Mouse (Mus musculus) limb, embryonic 13.5 days (tissue): ENCODE results near the gene Rnf212. TPM values are rescaled to one million over a fixed set of nuclear protein-coding genes. Genes with fewer than 3 reads are reported as not detected.

Experiments
- ATAC-seq: fragments of 200-750 bp; cut with Nextera tagmentation; 2 replicates; pipeline ENCODE4 v1.8.0; 2017; ENCODE audit warnings: low read depth, moderate number of reproducible peaks, moderate TSS enrichment; ENCODE audit not compliant: low FRiP score
- H3K27ac ChIP-seq: fragments of 300-500 bp; sonication (generic); 2 replicates; pipeline ENCODE4 v1.5.1; 2015; ENCODE audit warnings: inconsistent platforms, mild to moderate bottlenecking, moderate library complexity
- H3K27me3 ChIP-seq: fragments of 300-500 bp; sonication (generic); 2 replicates; pipeline ENCODE4 v1.6.1; 2015; ENCODE audit warnings: mild to moderate bottlenecking, inconsistent platforms
- H3K36me3 ChIP-seq: fragments of 300-500 bp; sonication (generic); 2 replicates; pipeline ENCODE4 v1.6.1; 2015; ENCODE audit warnings: inconsistent platforms, mild to moderate bottlenecking, moderate library complexity
- H3K4me1 ChIP-seq: fragments of 300-500 bp; sonication (generic); 2 replicates; pipeline ENCODE4 v1.6.1; 2015; ENCODE audit warnings: inconsistent platforms
- H3K4me2 ChIP-seq: fragments of 300-500 bp; sonication (generic); replicated peaks from 2 replicates; pipeline ENCODE4 v1.6.1; 2015; ENCODE audit warnings: inconsistent platforms, mild to moderate bottlenecking, moderate library complexity
- H3K4me3 ChIP-seq: fragments of 300-500 bp; sonication (generic); 2 replicates; pipeline ENCODE4 v1.5.1; 2015; ENCODE audit warnings: moderate library complexity, mild to moderate bottlenecking, inconsistent platforms
- H3K9ac ChIP-seq: fragments of 300-500 bp; sonication (generic); 2 replicates; pipeline ENCODE4 v1.6.1; 2015; ENCODE audit warnings: mild to moderate bottlenecking, inconsistent platforms
- H3K9me3 ChIP-seq: fragments of 300-500 bp; sonication (generic); 2 replicates; pipeline ENCODE4 v1.6.1; 2016; ENCODE audit warnings: inconsistent platforms
- WGBS: fragments of 180-500 bp; shearing (Covaris S2); methylation state at CpG from one replicate; pipeline ENCODE4 v1.1.7; 2015; 5-methylcytosine and 5-hydroxymethylcytosine counted together
- polyA plus RNA-seq: library from polyadenylated mRNA; unstranded; fragments of >200 nt; fragmentation: Nextera tagmentation; extraction: Ambion mirVana; gene quantifications from 2 replicates; pipeline ENCODE4 v1.2.1, GENCODE M21; 2015

Rnf212 gene
- polyA plus RNA-seq, 1 experiment from 2014 or later = not detected

- WGBS = 2% methylated on average over 15 of the region's 18 CpGs
- H3K9ac ChIP-seq = peak within 1 kb of the TSS; percentile 58
- H3K4me1 ChIP-seq = peaks cover 44% of the 10 kb centered on the region
- H3K36me3 ChIP-seq = peaks cover 19% of the 10 kb centered on the region
- peak within 1 kb of the TSS; percentile 39; the same call in 1 of the 2 replicates for H3K27ac ChIP-seq
- peak within 1 kb of the TSS; percentile 82 for H3K4me2 ChIP-seq
- H3K4me3 ChIP-seq = peak within 1 kb of the TSS; percentile 94
- H3K27me3 ChIP-seq = no peaks in the 10 kb centered on the region
- no peak for ATAC-seq
- no peaks in the 10 kb centered on the region for H3K9me3 ChIP-seq
Observed at GRCm38 (mm10) chr5:108692271-108692670, 82.5 kb downstream of the Rnf212 start, which contains the start of gene Fgfrl1. Gene Fgfrl1 (plus strand): TSS chr5:108692382.

GRCm38 (mm10) chr5:108691152-108691551 is 83.6 kb downstream of the Rnf212 start:
- Histone ChIP-seq H3K9me3 (no peaks in the 10 kb centered on the region), H3K4me3 (no peak overlapping the region), H3K27me3 (no peaks in the 10 kb centered on the region), H3K27ac (no peak overlapping the region), H3K36me3 (peaks cover 19% of the 10 kb centered on the region), H3K9ac (no peak overlapping the region), H3K4me2 (peak overlapping the region; percentile 82; the same call in 1 of the 2 replicates), H3K4me1 (peaks cover 33% of the 10 kb centered on the region)
- WGBS = 72% methylated on average over 4 of the region's 4 CpGs
- ATAC-seq = no peak

- Histone ChIP-seq H3K27me3 (no peaks in the 10 kb centered on the region), H3K9me3 (no peaks in the 10 kb centered on the region), H3K4me3 (no peak overlapping the region), H3K4me1 (peaks cover 22% of the 10 kb centered on the region), H3K4me2 (no peak overlapping the region), H3K9ac (no peak overlapping the region), H3K27ac (no peak overlapping the region), H3K36me3 (peaks cover 21% of the 10 kb centered on the region; the same call in 1 of the 2 replicates)
- 80% methylated on average over 5 of the region's 5 CpGs for WGBS
- ATAC-seq = no peak
Observed at GRCm38 (mm10) chr5:108689091-108689490, 85.7 kb downstream of the Rnf212 start.

GRCm38 (mm10) chr5:108680871-108681270 is 93.9 kb downstream of the Rnf212 start:
- no peak overlapping the region for H3K4me2 ChIP-seq

GRCm38 (mm10) chr5:108679909-108680308 is 94.9 kb downstream of the Rnf212 start:
- H3K9me3 ChIP-seq = no peaks in the 10 kb centered on the region
- peaks cover 22% of the 10 kb centered on the region; the same call in 1 of the 2 replicates for H3K36me3 ChIP-seq
- no peak for ATAC-seq
- no peak overlapping the region for H3K27ac ChIP-seq
- no peak overlapping the region for H3K4me3 ChIP-seq
- H3K9ac ChIP-seq = no peak overlapping the region
- no peak overlapping the region for H3K4me2 ChIP-seq
- H3K4me1 ChIP-seq = peaks cover 17% of the 10 kb centered on the region
- WGBS = 52% methylated on average over 3 of the region's 3 CpGs
- no peaks in the 10 kb centered on the region for H3K27me3 ChIP-seq

More at GRCm38 (mm10) chr5:108680871-108681270, 93.9 kb downstream of the Rnf212 start:
- Histone ChIP-seq H3K4me3 (no peak overlapping the region), H3K9me3 (no peaks in the 10 kb centered on the region), H3K9ac (no peak overlapping the region), H3K27me3 (no peaks in the 10 kb centered on the region), H3K27ac (no peak overlapping the region), H3K4me1 (peaks cover 17% of the 10 kb centered on the region), H3K36me3 (peaks cover 25% of the 10 kb centered on the region; the same call in 1 of the 2 replicates)
- WGBS = 91% methylated on average over 6 of the region's 6 CpGs
- ATAC-seq = no peak

Other genes starting within 250 kb of the Rnf212 start
- 0.50 and 0.59 TPM in 2 replicates for gene Cplx1, start 225.0 kb downstream of the Rnf212 start, polyA plus RNA-seq
- 44.4 and 50.6 TPM in 2 replicates for gene Gak, start 145.2 kb downstream of the Rnf212 start, polyA plus RNA-seq
- gene Tmem175, start 145.2 kb downstream of the Rnf212 start, polyA plus RNA-seq = 26.9 and 28.3 TPM in 2 replicates
- 16.2 and 18.2 TPM in 2 replicates for gene Idua, start 114.7 kb downstream of the Rnf212 start, polyA plus RNA-seq
- gene Dgkq, start 105.3 kb downstream of the Rnf212 start, polyA plus RNA-seq = 15.9 and 16.8 TPM in 2 replicates
- gene Slc26a1, start 99.4 kb downstream of the Rnf212 start, polyA plus RNA-seq = 1.5 and 1.8 TPM in 2 replicates
- 44.8 and 52.4 TPM in 2 replicates for gene Fgfrl1, start 82.6 kb downstream of the Rnf212 start, polyA plus RNA-seq
- gene Tmed11, start 20.4 kb upstream of the Rnf212 start, polyA plus RNA-seq = not detected in 2 replicates
- gene Vmn2r8, start 33.9 kb upstream of the Rnf212 start, polyA plus RNA-seq = not detected in 2 replicates
- gene Vmn2r9, start 77.6 kb upstream of the Rnf212 start, polyA plus RNA-seq = not detected in 2 replicates
- not detected in 2 replicates for gene Vmn2r10, start 231.5 kb upstream of the Rnf212 start, polyA plus RNA-seq